Mouse (Mus musculus) lung, adult 18-20 months (tissue): ENCODE data around the gene Gm5089.
"Not testable (repeated sequence)": the region's sequence is repeated elsewhere in the genome, so short reads cannot be mapped to it uniquely, and the experiment has no call there.

Source experiments
- DNase-seq, 2 experiments: peaks; one replicate each; pipeline ENCODE4 v3.0.0; 2022; ENCODE audit warnings: mixed read lengths in 2 of 2

Gm5089 gene

DNA sequence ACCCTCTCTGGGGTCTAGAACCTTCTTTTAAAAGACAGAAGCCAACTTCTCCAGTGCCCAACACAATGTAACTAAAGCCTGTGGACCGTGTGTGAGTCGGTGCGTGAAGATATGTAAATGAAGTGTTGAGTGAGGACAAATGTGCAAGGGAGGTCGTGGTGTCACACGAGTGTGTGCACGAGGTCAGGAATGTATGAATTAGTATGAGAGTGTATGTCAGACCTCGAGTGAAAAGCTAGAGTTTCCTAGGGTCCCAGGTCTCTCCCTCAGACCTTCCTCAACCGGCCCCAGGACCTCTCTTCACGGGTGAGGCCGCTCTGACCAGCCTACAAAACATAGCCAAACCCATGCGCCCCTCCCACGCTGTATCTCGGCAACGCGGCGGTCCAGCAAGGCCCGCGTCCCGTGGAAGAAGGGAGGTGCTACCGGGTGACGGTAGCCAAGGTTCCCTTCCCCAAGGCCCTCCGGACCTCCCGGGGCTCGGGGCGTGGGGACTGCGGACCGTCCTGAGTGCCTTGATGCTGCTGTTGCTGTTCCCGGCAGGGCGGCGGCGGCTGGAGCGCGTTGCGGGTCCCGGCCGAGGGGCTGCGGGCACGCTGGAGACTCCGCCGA, 12.3 kb upstream of the Gm5089 start:
- DNase-seq, result no peak

DNA sequence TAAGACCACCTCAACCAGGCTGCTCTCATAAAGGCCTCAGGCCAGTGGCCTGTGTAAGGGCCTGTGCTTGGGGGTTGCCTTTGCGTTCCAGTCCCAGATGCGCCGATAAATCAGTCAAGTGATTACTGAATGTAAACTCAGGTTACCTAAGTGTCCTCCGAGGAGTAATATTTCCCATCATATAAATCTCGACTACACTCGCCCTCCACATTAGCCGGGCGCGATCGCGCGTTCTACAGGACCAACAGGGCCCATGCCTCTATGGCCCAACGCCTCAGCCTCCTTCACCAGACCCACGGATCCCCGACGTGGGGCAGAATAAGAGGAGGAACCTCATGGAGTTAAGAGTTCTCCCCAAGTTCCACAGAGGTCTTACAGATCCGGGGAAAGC, 11.8 kb upstream of the Gm5089 start:
- DNase-seq, result no peak

DNA sequence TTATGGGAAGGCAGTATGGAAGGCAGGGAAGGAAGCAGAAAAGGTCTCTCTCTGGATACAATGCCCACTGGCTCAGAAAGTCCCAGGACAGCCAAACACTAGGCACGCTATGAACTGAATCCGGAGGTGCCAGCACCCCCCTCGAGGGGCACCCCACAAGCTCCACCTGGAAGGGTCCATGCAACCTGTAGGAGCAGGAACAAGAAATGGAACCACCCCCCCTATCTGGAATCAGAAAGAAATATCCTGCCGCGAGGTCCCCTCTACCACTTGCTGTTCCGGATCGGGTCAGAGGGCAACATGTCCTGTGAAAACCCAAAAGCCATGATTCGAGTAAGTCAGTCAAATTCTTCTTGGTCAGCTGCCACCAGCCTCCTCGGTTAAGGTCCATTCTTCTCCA, 11.1 kb upstream of the Gm5089 start:
- no peak for DNase-seq

DNA sequence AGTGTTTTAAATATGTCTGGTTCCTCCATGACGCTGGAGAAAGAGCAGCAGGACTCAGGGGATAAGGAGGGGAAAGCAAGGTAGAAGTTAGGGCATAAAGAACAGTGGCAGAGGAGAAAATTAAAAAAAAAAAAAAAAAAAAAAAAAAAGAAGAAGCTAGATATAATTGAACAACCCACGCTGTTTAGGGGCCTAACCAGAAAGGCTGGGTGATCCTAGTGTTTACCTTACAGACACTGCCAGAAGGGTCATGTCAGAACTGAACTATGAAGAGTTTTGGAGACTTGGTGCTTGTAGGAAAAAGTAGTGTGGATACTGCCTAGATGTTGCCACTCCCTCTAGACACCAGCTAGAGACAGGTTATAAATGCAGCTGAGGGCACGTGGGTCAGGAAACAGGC, 10.6 kb upstream of the Gm5089 start:
- no peak for DNase-seq

DNA sequence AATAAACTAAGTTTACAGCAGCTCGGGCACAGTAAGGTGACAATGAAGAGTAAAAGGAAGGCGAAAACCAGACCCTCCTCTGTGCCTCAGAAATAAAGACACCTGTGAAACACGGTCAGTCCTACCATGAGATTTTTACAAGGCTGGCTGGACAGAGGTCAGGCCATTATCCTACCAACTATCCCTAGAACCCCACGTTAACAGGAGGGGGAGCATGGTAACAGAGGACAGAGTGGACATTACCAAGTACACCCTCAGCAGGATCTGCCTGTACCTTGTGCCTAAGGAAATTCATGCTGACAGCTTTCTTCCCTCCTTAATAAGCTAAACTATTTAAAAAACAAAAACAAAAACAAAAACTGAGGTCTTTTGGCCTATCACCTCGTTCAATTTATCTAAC, 9.3 kb upstream of the Gm5089 start:
- no peak for DNase-seq

DNA sequence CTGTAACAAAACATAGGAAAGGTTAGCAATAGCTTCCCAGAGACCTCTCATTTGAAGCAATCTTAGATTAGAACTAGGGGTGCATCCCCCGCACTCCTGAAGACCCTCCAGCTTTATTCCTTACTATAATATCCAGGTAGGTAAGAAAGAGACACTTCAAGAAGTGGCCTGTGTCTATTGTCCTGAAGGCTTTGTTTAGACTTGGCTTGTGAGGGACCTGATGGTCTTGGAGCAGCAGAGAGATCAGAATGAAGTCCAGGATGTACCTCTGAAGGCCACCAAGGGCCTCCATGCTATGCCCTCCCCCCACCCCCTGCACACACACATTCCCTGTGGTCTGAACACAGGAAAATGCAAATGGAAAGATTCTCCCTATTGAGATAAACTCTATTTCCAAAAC, 8.9 kb upstream of the Gm5089 start:
- no peak for DNase-seq

DNA sequence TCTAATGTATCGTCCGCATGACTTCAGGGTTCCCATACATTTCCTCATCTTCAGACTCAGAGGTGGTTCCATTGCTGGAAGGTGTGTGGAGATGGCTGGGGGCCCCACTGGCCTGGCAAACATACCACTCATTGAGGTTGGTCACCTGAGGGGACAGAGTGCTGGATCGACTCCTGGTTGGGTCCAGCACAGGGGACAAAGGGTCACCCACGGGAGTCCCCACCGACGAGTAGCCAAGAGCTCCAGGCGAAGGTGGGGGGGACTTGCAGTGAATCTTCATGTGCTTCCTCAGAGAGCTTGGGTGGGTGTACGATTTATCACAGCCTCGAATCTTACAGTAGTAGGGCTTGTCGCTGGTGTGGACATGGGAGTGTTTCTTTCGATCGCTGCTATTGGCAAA, 8.4 kb upstream of the Gm5089 start:
- DNase-seq, result not testable (repeated sequence)

DNA sequence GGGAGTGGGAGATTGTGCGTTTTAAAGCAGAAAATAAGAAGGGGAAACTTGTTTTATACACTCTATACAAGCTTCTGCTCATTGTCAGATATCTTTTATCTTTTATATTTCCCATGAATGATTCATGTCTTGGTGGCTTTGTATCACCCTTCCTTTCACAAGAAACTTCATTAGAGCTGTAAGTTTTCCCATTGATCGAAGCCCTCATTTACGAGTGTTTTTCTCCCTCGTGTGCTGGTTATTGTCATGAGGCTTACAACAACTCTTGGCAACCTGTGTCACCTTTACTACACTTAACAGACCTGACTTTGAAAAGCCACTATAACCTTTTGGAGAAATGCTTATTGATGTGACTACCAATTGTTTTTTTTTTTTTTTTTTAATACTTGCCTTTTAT, 4.6 kb upstream of the Gm5089 start:
- no peak for DNase-seq

DNA sequence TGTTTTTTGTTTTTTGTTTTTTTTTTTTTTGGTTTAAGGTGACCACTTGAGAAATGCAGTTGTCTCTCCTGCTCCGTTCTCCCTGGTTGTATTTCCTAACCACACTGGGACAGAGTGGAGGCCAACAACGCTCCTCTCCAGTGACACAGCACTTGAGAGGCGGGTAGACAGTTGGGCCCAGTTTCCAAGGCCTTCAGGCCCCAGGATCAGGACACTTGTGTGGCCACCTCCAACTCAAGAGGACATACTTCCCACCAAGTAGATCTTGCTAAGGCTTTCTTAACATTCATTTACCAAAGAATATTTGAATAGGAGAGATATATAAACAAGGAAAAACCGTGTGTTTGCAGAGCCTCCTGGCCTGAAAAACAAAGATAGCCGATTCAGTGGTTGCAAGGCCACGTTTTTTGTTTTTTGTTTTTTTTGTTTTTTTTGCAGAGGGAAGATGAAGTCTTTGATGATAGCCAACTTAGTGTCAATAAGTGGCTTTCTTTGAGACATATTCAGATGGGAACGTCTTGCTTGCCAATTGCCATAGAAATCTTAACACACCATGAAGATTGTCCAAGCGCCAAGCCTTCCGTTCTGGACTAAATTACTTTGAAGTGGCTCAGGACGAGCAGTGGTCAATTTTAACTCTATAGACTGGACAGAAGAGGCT, 4.1 kb upstream of the Gm5089 start:
- no peak for DNase-seq

DNA sequence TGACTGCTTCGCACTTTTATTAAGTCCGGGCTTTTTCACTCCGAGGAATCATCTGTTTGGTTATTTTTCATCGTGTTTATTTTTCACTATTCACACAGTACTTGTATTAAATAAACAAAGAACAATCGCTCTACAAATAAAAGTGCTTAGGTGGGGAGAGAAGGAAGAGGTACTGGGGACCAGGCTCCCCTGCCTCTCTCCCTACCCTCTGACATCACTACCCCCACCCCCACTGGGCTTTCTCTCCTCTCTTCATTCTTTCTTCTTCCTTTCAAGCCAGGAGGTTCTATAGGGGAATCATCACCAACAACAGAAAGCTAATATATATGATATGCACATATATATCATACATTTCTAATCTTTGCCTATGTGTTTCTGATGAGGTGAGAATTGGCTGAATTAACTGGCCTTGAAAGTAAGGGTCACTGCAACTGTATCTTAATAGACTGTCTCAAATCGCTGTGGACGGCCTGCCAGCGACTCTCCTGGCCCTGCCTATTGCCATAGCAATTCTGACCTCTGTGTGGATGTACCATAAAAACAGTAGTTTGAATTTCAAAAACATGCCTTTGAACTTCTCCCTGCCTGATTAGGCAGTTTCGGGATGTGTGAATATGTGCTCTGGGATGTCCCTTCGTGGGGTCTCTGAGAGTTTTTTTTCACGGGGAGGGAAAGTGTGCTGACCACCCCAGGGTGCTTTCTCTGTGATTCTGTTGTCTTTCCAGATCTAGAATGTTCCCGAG, 3.3 kb upstream of the Gm5089 start:
- no peak for DNase-seq

DNA sequence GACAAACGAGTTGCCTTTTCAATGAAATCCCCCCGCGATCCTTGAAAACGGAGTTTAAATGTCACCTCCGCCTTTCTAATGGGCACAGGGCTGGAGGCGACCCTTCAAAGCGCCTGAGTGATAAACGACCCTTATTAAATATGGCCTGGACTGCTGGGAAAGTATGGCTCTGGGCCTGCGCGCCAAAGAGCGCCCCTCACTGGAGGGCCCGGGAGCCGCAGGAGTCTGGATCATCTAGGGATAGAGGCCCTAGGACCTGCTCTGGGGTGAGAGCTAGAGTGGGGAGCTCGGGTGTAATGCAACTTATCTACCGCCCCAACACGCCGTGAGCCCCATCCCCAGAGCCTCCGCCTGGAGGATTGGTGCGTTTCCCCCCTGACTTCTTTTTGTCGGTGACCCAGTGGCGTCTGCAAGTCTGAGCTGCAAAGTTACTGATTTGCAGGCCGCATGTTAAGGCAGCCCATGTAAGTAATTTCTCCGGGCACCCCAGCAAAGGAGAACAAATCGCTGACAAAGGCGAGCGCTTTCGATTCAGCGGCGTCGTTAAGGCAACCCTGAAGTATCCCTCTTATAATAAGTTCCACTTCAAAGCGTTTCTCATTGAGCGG, 2.6 kb upstream of the Gm5089 start:
- peak in 1 of 2 experiments; percentile 56 for DNase-seq

DNA sequence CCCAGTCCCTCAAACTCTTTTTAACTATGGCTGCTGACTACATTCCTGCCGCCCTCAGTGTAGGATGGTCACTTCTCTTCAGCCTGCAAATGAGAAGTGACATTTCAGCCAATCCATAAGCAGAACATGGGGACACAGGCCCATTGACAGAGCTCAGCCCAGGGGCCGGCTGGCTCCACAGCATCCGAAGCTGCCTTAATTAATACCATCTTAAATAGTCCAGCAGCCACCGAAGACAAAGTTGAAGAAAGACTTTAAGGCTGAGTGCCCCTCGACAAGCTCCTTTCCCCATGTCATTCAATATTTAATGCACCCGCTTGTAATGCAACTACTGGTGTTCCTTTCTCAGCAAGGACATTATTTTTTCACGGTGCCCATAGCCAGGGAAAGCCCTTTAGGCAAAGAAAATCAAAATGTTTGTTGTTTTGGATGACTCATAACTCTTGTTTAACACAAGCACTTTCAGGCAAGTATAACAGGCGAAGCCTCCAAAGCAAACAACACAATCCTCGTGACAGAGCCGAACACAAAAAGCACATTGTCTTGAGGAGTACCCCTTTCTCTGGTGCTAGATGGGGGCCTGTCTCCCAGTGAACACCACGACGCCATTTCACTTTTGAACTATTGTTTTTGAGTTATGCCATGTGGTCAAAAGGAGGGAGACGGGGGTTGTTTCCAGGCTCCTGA, 1.9 kb upstream of the Gm5089 start:
- DNase-seq, result no peak

DNA sequence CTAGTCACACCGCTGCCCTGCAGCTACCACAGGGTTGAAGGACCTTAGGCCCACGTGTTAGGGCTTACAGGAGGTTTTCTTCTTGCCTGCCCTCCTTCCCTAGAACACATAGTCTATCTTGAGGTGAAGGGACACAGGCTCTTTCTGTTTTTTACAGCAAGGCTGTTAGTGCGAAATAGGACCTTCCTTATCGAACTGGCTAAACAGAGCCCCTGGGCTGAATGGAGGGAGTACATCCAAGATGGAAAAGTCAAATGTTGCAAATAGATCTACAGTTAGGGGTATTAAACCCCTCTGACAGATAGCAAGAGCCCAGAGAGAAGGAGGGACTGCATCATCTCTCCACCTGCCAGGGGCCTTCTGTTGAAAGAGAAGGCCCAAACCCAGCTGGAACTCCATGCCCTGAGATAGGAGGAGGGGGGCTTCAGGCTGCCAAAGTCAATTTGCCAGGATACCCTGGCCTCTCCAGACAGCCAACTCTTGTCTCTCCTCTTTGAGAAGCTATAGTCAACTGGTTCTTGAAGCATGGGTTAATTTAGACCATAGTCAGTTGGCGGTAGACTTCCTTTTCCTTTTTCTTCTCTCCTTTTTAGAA, 733 bp upstream of the Gm5089 start:
- DNase-seq, result no peak

DNA sequence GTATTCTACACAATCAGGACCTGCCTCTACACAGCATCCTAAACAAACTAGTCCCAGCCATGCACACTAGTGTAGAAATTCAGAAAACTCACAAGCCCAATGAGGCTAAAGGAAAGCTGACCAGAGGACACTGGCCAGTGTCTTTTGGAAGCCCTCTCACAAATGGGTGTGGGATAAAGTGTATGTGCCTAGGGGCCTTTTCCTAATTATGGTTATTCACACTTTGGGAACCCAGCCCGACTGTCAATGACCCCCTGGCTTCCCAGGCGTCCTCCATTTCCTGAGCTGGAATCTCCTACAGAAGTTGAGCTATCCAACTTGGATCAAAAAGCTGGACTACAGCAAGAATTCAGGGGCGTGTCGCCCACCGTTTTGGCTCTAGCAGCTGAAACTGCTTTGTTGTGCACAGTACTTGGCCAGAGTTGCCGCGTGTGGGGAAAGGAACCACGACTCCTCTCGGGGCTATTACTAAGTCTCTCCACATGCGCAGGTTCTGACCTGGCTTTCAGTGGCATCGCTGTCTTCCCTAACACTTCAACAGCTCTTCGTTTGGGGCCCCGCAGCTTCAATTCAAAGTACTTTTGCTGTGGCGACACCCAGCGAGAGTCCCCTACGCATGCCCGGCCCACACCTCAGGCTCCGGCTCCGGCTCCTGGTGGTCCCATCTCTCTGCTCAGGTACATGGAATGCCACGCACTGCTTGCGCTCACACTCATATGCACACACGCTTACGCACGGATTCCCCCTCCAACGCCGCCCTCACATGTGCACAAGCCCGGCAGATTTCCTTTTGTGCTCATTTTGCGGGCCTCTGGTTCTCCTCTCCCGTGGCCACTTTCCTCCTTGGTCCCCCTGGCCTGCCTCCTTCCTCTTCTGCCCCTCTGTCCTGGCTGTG, 1.1 kb downstream of the Gm5089 start:
- DNase-seq, result no peak

DNA sequence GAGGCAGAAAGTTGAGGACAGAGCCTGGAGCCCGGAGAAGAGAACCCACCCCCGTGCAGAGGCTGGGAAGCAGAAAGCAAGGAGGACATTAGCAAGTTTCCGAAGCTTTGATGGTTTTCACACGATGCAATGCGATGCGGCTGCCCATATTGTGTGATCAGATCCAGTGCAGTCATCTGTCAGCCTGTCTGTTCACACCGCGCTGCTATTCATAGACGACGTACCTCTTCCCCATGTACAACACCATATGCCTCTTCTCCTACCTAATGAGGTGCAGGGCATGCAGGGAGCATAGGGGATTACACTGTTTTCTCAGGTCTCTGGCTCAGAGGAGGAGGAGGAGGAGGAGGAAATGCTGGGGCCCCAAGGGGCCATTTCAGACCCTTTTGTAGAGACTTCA, 14.1 kb downstream of the Gm5089 start:
- no peak for DNase-seq

DNA sequence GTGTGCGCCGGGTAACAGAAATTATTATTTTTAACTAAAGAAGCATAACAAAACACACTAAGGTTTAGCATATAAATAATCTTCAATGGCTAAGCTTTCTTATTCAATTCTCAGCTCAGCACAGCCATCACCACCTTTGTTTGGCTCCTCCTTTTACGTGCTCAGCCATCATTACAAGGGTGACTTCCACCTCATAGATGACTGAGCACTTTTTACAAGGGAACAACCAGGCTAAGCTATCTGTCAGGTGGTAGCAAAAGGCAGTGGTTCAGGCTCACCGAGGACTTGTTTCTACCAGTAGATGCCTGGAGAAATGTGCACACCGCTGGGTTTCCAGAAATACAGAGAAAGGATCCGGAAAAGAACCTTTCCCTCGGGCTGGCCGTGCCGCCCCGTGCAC, 16.9 kb downstream of the Gm5089 start:
- no peak for DNase-seq

DNA sequence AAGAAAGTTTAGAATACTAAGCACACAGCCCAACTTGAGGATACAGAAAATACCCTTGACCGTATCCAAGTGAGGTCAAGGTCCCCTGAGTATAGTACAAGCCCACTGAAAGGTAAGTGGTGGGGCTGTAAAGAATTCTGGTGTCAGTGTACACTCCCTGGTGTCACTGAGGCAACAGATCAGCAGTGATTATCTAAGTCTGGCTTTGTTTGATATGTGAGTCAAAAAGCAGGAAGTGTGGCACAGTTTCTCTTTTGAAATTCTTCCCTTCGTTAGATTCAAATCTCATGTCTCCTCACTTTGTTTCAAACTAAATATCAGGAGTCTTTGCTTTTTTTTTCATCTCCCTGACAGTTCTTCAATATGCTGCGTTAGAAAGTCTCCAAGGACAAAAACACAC, 18.4 kb downstream of the Gm5089 start:
- DNase-seq, result no peak

DNA sequence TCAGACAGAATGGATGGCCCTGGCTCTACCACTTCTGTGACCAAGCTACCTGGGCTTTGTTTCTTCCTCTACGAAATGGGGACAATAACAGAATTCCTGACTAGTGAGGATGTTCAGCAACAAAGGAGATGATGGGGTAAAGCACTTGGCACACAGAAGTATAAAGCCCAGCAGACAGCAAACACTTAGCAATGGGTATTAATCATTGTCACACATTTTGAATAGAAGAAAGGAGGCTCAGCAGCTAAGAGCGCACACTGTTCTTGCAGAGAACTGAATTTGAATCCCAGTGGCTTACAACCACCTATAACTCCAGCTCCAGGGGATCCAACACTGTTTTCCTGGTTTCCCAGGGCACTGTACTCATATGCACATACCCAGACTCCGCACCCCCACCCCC, 23.3 kb downstream of the Gm5089 start:
- DNase-seq, result no peak

DNA sequence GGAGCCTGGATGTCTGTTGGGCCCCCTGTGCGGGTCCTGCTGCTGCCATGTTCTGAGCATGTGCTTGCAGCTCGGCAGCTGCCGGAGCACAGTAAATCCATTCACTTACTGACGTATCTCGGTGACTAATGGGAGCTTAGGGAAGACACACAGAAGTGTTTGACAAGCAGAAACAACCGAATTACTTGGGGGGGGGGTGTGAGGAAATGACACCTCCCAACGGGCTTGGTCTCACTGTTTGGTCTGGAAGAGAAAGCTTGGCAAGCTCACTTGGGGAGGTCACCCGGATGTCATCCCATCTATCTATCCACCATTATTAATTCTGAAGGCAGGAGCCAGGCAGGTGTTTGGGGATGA, 23.7 kb downstream of the Gm5089 start:
- no peak for DNase-seq

DNA sequence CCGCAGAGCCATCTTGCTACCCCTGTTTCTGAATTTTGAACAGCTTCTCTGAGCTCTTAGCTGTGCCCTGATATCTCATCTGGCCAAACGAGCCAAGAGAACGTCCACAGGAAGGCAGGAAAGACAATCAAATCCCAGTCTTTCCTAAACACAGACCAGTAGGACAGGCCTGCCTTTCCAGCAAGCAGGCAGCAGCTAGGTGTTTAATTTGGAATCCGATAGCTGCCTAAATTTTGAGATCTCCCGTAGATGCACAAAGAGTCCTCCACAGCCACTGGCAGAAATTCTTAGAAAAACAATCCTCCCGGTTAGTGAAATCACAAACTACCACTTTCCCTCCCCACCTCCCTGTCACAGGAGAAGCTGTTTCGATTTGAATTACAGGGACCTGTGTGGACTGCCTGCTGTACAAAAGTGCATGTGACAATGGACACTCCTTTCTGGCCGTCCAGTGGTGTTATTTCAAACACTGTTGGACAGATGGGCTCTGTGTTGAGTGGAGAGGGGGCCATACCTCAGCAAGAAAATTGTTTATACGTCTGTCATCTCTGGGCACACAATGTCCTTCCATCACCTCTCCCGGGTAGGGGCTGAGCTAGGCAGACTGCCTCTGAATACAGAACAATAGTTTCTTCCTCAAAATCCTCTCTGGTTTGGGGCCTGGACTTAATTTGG, 24.2 kb downstream of the Gm5089 start:
- DNase-seq, result no peak

DNA sequence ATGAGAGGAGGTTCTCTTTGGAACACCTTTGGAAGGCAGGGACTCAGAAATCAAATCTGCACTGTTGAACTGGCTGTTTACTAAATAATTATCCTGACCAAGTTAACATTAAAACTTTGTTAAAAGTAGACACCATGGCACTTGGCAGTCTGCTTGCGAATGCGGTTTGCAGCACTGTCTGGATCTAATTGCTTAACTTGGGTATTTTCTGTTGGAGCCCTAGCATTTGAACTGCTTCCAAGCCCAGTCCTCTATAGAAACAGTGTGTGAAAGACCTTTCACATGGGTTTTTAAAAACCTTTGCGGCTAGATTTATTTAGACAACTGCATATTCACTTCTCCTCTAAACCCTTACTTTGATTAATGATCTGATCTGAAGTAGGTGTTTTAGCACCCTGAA, 26.5 kb downstream of the Gm5089 start:
- DNase-seq, result no peak
